Mouse (Mus musculus) gastrocnemius, adult 2 months (tissue): Measurements from ENCODE around the gene Ccdc57. TPM values are rescaled to one million over a fixed set of nuclear protein-coding genes. Genes with fewer than 3 reads are reported as not detected.
A peak's percentile ranks its signal among the peaks of the same experiment; 100 is the strongest.
"Not testable (repeated sequence)": the region's sequence is repeated elsewhere in the genome, so short reads cannot be mapped to it uniquely, and the experiment has no call there.

ENCODE experiments used
- DNase-seq: peaks from one replicate; pipeline ENCODE4 v3.0.0; 2022
- H3K27ac ChIP-seq: fragments of 200-600 bp; 2 replicates; pipeline ENCODE4 v1.8.1; 2022; ENCODE audit warnings: mild to moderate bottlenecking
- H3K4me3 ChIP-seq: fragments of 200-600 bp; 2 replicates; pipeline ENCODE4 v1.8.1; 2022; ENCODE audit warnings: mild to moderate bottlenecking, moderate library complexity
- CTCF ChIP-seq: fragments of 200-600 bp; IDR thresholded peaks from 2 replicates; pipeline ENCODE4 v1.8.1; 2022; ENCODE audit warnings: antibody characterized with exemption, mild to moderate bottlenecking, moderate library complexity
- intact Hi-C: fragments of 180-260 bp; cut with DNase I; formaldehyde crosslinking; loops from one replicate; pipeline ENCODE4 v1.15.1; 2025
- total RNA-seq, 2 experiments: library from RNA; stranded (reverse); gene quantifications; 2 replicates each; pipeline ENCODE4 v1.2.3; 2021

The Ccdc57 gene
- total RNA-seq, 2 experiments from 2014 or later = 3.4 to 3.6 TPM

GRCm38 (mm10) chr11:120888718-120889117 lies 44.0 kb downstream of the Ccdc57 start:
- peak overlapping the region; percentile 77 for H3K27ac ChIP-seq
- H3K4me3 ChIP-seq = no peak overlapping the region
- peak; percentile 88 for DNase-seq
- intact Hi-C loops = no loop called here
- no peak for TF ChIP-seq CTCF

DNA sequence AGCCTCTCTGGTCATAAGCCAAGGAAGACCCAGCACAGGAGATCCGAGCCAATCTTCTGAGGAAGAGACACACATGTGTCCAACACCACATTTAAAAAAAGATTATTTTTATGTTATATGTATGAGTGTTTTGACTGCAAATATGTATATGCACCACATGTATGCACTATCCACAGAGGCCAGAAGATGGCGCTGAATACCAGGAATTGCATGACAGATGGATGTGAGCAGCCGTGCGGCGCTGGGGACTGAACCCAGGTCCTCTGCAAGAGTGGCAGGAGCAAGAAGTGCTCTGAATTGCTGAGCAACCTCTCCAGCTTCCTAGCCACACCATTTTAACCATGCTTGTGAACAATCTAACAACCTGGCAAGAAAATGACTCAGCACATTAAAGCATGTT lies 45.2 kb downstream of the Ccdc57 start:
- H3K27ac ChIP-seq = no peak overlapping the region
- no peak for DNase-seq
- H3K4me3 ChIP-seq = no peak overlapping the region
- intact Hi-C loops = no loop called here
- TF ChIP-seq CTCF = peak; percentile 34; the same call in 1 of the 2 replicates

DNA sequence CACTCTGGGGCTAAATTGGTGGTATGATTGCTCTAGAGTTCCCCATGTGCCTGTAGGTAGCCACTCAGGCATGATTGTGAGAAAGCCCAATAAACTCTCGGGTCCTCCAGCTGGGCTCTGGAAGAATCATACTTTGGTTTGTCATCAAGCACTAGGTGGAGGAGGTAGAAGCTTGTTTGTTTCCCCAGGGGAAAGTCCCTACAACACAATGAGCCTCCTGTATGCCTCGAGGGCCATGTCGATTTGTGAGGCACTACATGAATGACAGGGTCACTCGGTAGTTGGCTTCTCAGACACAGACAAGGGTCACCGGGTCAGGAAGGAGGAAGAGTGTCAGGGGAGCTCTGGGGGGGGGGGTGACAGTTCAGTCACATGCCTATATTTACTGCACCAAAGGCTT lies 46.2 kb downstream of the Ccdc57 start:
- intact Hi-C loops = no loop called here
- Histone ChIP-seq H3K4me3 (no peak overlapping the region), H3K27ac (no peak overlapping the region)
- no peak for DNase-seq
- TF ChIP-seq CTCF = no peak

GRCm38 (mm10) chr11:120883601-120884000 lies 49.1 kb downstream of the Ccdc57 start:
- Histone ChIP-seq H3K4me3 (no peak overlapping the region), H3K27ac (no peak overlapping the region)
- intact Hi-C loops = no loop called here
- DNase-seq = no peak
- no peak for TF ChIP-seq CTCF

DNA sequence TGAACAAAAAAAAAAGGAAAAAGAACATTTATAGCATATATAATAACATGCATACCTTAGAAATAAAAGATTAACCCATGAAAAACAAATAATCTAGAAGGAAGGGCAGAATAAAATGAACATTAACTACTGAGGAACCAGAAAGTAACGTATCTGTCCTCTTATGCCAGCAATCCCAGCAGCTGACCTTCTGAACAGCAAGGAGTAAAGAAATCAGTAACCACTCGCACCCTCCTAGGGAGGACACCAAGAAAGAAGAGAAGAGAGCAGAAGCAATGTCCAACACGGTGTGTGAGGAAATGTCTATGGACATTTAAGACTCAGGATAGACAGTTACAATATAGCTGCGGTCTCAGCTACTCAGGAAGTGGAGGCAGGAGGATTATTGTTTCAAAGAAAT lies 49.7 kb downstream of the Ccdc57 start:
- DNase-seq = no peak
- no peak overlapping the region for H3K27ac ChIP-seq
- intact Hi-C loops = no loop called here
- no peak overlapping the region for H3K4me3 ChIP-seq
- TF ChIP-seq CTCF = no peak

GRCm38 (mm10) chr11:120873206-120873605 lies 59.5 kb downstream of the Ccdc57 start:
- intact Hi-C loops = no loop called here
- TF ChIP-seq CTCF = no peak
- Histone ChIP-seq H3K4me3 (no peak overlapping the region), H3K27ac (peak overlapping the region; percentile 54)
- DNase-seq = peak; percentile 66

- intact Hi-C loops = no loop called here
- Histone ChIP-seq H3K4me3 (no peak overlapping the region), H3K27ac (no peak overlapping the region)
- no peak for DNase-seq
- TF ChIP-seq CTCF = no peak
These were observed 61.2 kb downstream of the Ccdc57 start for GRCm38 (mm10) chr11:120871521-120871920.

DNA sequence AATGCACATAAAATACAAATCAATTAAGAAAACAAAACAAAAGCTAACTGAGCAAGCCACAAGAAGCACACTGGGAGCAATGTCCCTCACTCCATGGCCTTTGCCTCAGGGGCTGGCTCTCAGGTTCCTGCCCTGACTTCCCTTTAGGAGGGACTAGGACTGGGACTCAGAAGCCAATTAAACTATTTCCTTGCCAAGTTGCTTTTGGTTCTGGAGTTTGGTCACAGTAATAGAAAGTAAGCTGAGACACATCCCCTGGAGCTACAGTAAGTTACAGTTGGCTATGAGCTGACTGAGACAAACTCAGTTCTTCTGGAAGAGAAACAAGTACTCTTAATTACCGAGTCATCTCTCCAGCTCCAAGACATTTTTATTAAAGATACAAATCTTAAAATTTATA lies 66.9 kb downstream of the Ccdc57 start:
- intact Hi-C loops = no loop called here
- DNase-seq = no peak
- no peak overlapping the region for H3K4me3 ChIP-seq
- no peak overlapping the region for H3K27ac ChIP-seq
- TF ChIP-seq CTCF = no peak

DNA sequence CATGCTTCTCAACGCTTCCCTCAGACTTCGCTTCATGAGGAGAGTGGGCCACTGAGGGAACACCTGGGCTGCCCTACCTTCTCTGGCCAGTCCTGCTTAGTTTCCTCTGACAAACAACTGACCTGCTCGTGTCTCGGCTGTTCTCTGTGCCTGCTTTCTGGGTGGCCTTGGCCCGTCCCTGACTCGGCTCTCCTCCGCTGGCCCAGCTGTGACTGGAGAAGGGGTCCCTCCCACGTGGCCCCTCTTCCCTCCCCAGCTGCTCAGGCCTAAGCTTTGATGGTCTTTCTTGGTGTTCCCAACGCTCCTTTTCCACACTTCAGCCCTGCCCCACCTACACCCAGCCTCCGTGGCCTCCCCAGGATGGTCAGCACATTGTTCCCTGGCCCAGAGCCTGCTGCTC lies 69.9 kb downstream of the Ccdc57 start:
- no peak for DNase-seq
- Histone ChIP-seq H3K4me3 (no peak overlapping the region), H3K27ac (no peak overlapping the region)
- TF ChIP-seq CTCF = no peak
- intact Hi-C loops = no loop called here

DNA sequence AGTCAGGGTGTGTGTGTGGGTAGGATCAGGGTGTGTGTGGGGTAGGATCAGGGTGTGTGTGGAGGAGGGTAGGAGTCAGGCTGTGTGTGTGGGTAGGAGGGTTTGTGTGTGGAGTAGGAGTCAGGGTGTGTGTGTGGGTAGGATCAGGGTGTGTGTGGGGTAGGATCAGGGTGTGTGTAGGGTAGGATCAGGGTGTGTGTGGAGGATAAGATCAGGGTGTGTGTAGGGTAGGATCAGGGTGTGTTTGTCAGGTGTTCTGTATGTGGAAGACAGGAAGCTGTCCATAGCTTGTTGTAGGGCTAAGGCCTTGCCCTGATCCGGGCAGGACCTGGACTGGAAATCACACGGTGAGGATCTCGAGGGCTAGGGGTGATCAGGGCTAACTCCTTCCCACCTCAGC lies 76.7 kb downstream of the Ccdc57 start:
- intact Hi-C loops, H3K27ac ChIP-seq, DNase-seq, H3K4me3 ChIP-seq: not testable (repeated sequence)

DNA sequence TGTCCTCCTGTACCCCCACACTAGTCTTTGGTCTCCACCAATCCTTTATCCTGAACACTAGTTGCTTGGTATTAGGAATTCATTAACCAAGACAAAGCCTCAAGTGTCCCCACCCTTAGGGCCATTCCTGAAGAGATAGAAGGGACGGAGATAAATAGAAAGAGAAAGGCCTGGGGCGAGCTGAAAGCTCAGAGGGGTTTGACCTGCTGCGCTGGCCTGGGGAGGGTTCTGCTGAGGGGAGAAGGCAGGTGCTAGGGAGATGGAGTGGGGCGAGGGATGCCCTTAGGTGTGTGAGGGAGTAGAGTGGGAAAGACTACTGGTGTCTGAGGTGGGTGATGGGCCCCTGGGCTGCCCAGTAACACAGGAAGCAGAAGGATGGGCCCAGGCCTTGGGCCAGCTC lies 78.9 kb downstream of the Ccdc57 start:
- DNase-seq = no peak
- no peak overlapping the region for H3K4me3 ChIP-seq
- no peak for TF ChIP-seq CTCF
- intact Hi-C loops = no loop called here
- H3K27ac ChIP-seq = no peak overlapping the region

DNA sequence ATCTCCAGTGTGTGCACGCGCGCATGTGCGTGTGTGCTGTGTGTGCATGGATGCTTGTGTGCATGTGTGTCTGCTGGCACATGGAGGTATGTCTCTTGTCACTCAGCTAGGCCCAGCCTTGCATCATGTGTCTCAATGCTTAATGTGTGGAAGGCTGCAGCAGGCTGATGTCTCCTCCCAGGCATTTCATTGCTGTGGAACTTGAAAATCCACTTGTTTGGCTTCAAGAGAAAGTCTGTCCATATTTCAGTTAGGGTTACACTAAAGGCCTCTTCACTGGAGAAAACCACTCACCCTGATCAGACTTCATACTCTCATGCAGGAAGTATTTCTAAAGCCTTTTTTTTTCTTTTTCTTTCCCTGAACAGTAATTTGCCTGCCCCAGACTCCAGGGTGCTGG lies 79.5 kb downstream of the Ccdc57 start:
- intact Hi-C loops = no loop called here
- Histone ChIP-seq H3K27ac (no peak overlapping the region), H3K4me3 (no peak overlapping the region)
- no peak for DNase-seq
- no peak for TF ChIP-seq CTCF

GRCm38 (mm10) chr11:120852083-120852935 lies 80.4 kb downstream of the Ccdc57 start:
- peak overlapping the region; percentile 24; the same call in 1 of the 2 replicates for H3K27ac ChIP-seq

GRCm38 (mm10) chr11:120851582-120851981 lies 81.1 kb downstream of the Ccdc57 start:
- H3K4me3 ChIP-seq = no peak overlapping the region
- H3K27ac ChIP-seq = no peak overlapping the region
- intact Hi-C loops = no loop called here
- no peak for DNase-seq
- no peak for TF ChIP-seq CTCF

More at GRCm38 (mm10) chr11:120852083-120852935, 80.4 kb downstream of the Ccdc57 start:
- peak; percentile 62 for DNase-seq
- no peak for TF ChIP-seq CTCF
- intact Hi-C loops = no loop called here
- H3K4me3 ChIP-seq = no peak overlapping the region
